Mouse (Mus musculus) ovary, postnatal 10 days (tissue): ENCODE measurements around the gene Atad2b.
"Not testable (repeated sequence)": the region's sequence is repeated elsewhere in the genome, so short reads cannot be mapped to it uniquely, and the experiment has no call there.

ENCODE experiments used
- DNase-seq: peaks from one replicate; pipeline ENCODE4 v3.0.0; 2022; ENCODE audit warnings: low spot score

Atad2b gene

GRCm38 (mm10) chr12:4916994-4917804, at the start of gene Atad2b:
TSS of gene Atad2b (plus strand) at chr12:4917353.
- DNase-seq: peak; percentile 96

GRCm38 (mm10) chr12:4868924-4869323, 48.2 kb upstream of the Atad2b start:
- DNase-seq: no peak

GRCm38 (mm10) chr12:4871260-4871659, 45.9 kb upstream of the Atad2b start:
- no peak for DNase-seq

GRCm38 (mm10) chr12:4872273-4872672, 44.9 kb upstream of the Atad2b start:
- no peak for DNase-seq

GRCm38 (mm10) chr12:4872983-4873477, 44.1 kb upstream of the Atad2b start:
- DNase-seq: no peak

- no peak for DNase-seq
These were observed 43.6 kb upstream of the Atad2b start for GRCm38 (mm10) chr12:4873531-4873930.

- DNase-seq: peak; percentile 32
These were observed 42.8 kb upstream of the Atad2b start, which contains the start of gene Mfsd2b for GRCm38 (mm10) chr12:4874161-4874927. TSS of gene Mfsd2b (minus strand) at chr12:4874359.

- DNase-seq: no peak
These were observed 41.5 kb upstream of the Atad2b start for GRCm38 (mm10) chr12:4875623-4876022.

- no peak for DNase-seq
These were observed 38.8 kb upstream of the Atad2b start for GRCm38 (mm10) chr12:4878296-4878783.

GRCm38 (mm10) chr12:4879048-4879447, 38.1 kb upstream of the Atad2b start:
- DNase-seq: no peak

- no peak for DNase-seq
These were observed 35.1 kb upstream of the Atad2b start for GRCm38 (mm10) chr12:4882086-4882485.

GRCm38 (mm10) chr12:4885062-4885461, 32.1 kb upstream of the Atad2b start:
- DNase-seq: no peak

GRCm38 (mm10) chr12:4886581-4886980, 30.6 kb upstream of the Atad2b start:
- DNase-seq: not testable (repeated sequence)

GRCm38 (mm10) chr12:4888739-4889138, 28.4 kb upstream of the Atad2b start:
- DNase-seq: no peak

- DNase-seq: no peak
These were observed 27.9 kb upstream of the Atad2b start for GRCm38 (mm10) chr12:4889251-4889650.

GRCm38 (mm10) chr12:4889891-4890290, 27.3 kb upstream of the Atad2b start:
- no peak for DNase-seq

- DNase-seq: no peak
These were observed 19.1 kb upstream of the Atad2b start for GRCm38 (mm10) chr12:4898024-4898423.

- DNase-seq: no peak
These were observed 11.2 kb upstream of the Atad2b start for GRCm38 (mm10) chr12:4905946-4906345.

GRCm38 (mm10) chr12:4906476-4906875, 10.7 kb upstream of the Atad2b start:
- DNase-seq: no peak

GRCm38 (mm10) chr12:4906951-4907906, 9.9 kb upstream of the Atad2b start, which contains the start of gene Ubxn2a:
TSS of gene Ubxn2a (minus strand) at chr12:4907705.
- peak; percentile 74 for DNase-seq

GRCm38 (mm10) chr12:4908391-4908790, 8.8 kb upstream of the Atad2b start:
- DNase-seq: no peak
